Mouse (Mus musculus) kidney, embryonic 15.5 days (tissue): ENCODE data around the gene Grk3. TPM values are rescaled to one million over a fixed set of nuclear protein-coding genes. Genes with fewer than 3 reads are reported as not detected.
A peak's percentile ranks its signal among the peaks of the same experiment; 100 is the strongest.

Experiments
- ATAC-seq: fragments of 200-750 bp; cut with Nextera tagmentation; replicated peaks from 2 replicates; pipeline ENCODE4 v1.8.0; 2017; ENCODE audit warnings: moderate TSS enrichment; ENCODE audit not compliant: low FRiP score
- H3K27ac ChIP-seq: fragments of 300-500 bp; sonication (generic); 2 replicates; pipeline ENCODE4 v1.5.1; 2015; ENCODE audit warnings: mild to moderate bottlenecking, inconsistent platforms
- H3K27me3 ChIP-seq: fragments of 300-500 bp; sonication (generic); 2 replicates; pipeline ENCODE4 v1.6.1; 2015; ENCODE audit warnings: inconsistent platforms
- H3K36me3 ChIP-seq: fragments of 300-500 bp; sonication (generic); 2 replicates; pipeline ENCODE4 v1.6.1; 2015; ENCODE audit warnings: inconsistent platforms
- H3K4me1 ChIP-seq: fragments of 300-500 bp; sonication (generic); 2 replicates; pipeline ENCODE4 v1.6.1; 2015; ENCODE audit warnings: inconsistent platforms
- H3K4me2 ChIP-seq: fragments of 300-500 bp; sonication (generic); 2 replicates; pipeline ENCODE4 v1.6.1; 2015; ENCODE audit warnings: moderate library complexity, mild to moderate bottlenecking, inconsistent platforms
- H3K4me3 ChIP-seq: fragments of 300-500 bp; sonication (generic); replicated peaks from 2 replicates; pipeline ENCODE4 v1.5.1; 2015; ENCODE audit warnings: mild to moderate bottlenecking, inconsistent platforms
- H3K9ac ChIP-seq: fragments of 300-500 bp; sonication (generic); 2 replicates; pipeline ENCODE4 v1.6.1; 2015; ENCODE audit warnings: mild to moderate bottlenecking, inconsistent platforms
- H3K9me3 ChIP-seq: fragments of 300-500 bp; sonication (generic); replicated peaks from 2 replicates; pipeline ENCODE4 v1.6.1; 2016; ENCODE audit warnings: inconsistent platforms
- WGBS: fragments of 180-500 bp; shearing (Covaris S2); methylation state at CpG from one replicate; pipeline ENCODE4 v1.1.7; 2015; ENCODE audit warnings: mixed read lengths; 5-methylcytosine and 5-hydroxymethylcytosine counted together
- polyA plus RNA-seq: library from polyadenylated mRNA; unstranded; fragments of >200 nt; fragmentation: Nextera tagmentation; extraction: Ambion mirVana; gene quantifications from 2 replicates; pipeline ENCODE4 v1.2.1, GENCODE M21; 2015

Grk3 gene
- polyA plus RNA-seq = 10.1 and 11.9 TPM in 2 replicates

DNA sequence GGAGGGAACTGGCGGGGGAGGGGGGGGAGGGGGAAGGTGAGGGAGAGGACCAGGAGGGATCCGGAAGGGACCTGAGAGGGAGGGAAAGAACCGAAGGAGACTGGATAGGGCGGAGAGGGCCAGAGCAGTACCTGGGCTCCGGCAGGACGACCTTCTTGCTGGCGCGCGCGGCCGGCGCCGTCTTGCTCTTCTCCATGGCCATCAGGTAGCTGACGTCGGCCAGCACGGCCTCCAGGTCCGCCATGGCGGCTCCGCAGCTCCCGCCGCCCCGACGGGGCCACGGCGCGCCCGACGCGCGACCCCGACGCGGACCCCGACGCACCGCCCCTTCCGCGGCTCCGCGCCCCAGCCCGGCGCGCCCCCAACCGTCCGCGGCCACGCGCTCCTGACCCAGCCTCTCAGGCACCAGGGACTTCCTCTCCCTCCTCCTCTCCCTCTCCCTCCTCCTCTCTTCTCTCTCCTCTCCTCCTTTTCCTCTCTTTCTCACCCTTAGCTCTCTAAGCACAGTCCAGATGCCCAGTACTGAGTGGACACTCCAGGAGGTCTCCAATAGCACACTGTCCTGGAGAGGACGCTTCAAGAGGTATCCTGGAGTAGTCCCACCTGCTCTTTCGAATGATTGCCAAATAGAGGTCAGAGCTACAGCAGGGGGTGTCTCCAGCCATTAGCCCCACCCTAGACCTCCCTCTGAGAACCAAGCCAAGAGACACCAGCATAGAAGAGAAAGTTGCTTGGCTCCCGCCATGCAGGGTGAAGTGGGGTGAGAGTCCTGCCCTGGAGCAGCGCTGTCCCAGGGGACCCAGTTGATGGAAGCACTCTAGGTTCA lies at the start of gene Grk3:
Gene Grk3 (minus strand): TSS at position 556 of the 826 bp plus-strand sequence.
- Histone ChIP-seq H3K4me3 (peak within 1 kb of the TSS; percentile 77), H3K9ac (peak within 1 kb of the TSS; percentile 62), H3K36me3 (no peaks in the 10 kb centered on the region), H3K27me3 (peaks cover 11% of the 10 kb centered on the region), H3K9me3 (no peaks in the 10 kb centered on the region), H3K27ac (peak within 1 kb of the TSS; percentile 80), H3K4me1 (peaks cover 17% of the 10 kb centered on the region), H3K4me2 (peak within 1 kb of the TSS; percentile 69)
- 5% methylated on average over 23 of the region's 52 CpGs for WGBS
- peak; percentile 85 for ATAC-seq

DNA sequence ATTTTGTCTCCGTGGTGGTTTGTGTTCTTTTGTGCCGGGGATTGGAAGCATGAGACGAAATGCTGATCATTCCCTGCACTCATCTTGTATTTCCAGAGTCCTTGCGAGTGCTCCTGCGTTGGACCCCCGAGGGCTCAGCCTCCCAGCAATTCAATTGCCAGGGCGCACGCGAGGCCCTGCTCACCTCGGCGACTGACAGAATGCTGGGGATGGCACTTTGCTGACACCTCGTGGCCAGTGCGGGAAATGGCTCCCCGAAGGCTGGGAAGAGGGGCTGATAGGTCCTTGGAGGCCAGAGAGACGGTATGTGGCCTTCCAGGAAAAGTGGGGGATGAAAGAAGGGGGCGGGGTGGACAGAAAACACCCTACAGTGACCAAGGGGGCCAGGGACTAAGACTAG lies 38.7 kb upstream of the Grk3 start:
- no peak overlapping the region for H3K4me3 ChIP-seq
- WGBS = 4% methylated on average over 16 of the region's 16 CpGs
- H3K36me3 ChIP-seq = no peaks in the 10 kb centered on the region
- no peaks in the 10 kb centered on the region for H3K9me3 ChIP-seq
- H3K9ac ChIP-seq = no peak overlapping the region
- no peak overlapping the region for H3K27ac ChIP-seq
- H3K4me2 ChIP-seq = no peak overlapping the region
- no peak; the same call in 1 of the 2 replicates for ATAC-seq
- 0 out of 2 replicates have a peak, but pooled peaks cover 3% of the 10 kb centered on the region for H3K27me3 ChIP-seq
- H3K4me1 ChIP-seq = no peaks in the 10 kb centered on the region

DNA sequence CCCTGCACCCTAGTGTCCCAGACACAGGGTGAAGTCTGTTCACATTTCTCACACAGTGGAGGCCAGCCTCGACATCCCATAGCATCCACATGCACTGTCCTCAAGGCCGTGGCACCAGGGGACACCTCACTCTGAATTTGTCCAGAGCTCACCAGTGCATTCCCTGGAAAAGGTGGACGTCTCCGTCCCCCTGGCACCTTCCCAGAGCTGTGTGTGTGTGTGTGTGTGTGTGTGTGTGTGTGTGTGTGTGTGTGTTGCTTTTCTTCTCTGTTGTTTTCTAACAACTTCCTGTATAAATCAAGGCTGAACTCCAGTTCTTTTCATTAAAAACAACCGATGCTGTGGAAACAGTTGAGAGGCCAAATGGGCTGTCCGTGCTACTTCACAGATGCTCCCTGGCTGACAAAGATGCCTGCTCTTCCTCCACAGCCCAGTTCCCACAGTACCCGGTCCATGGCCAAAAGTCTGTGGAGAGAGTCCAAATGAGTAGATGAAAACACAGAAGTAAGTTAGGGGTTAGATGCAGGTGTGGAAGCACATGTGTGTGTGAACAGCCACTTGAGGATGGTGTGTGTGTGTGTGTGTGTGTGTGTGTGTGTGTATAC lies 35.1 kb upstream of the Grk3 start:
- no peak overlapping the region for H3K9ac ChIP-seq
- 41% methylated on average over 7 of the region's 7 CpGs for WGBS

DNA sequence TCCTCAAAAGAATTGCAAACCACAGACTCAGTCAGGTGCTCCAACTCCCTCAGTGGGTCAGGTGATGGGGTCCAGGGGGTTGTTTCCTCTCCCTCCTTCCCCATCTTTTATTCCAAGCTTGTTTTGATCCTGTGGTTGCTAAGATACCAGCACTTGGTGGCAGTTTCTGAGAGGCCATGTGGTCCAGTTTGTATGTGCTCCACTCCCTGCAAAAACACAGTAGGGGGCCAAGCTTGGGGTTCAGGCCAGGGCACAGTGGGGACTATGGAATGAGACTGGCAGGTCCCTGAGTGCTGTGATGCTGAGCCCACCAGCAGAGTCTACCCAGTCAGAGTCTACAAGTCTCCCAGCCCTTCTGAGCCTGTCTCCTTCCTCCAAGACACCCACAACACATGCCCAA lies 34.3 kb upstream of the Grk3 start:
- 0 out of 2 replicates have a peak, but pooled peaks cover 3% of the 10 kb centered on the region for H3K27me3 ChIP-seq
- no peaks in the 10 kb centered on the region for H3K36me3 ChIP-seq
- no peak overlapping the region for H3K4me3 ChIP-seq
- no peaks in the 10 kb centered on the region for H3K9me3 ChIP-seq
- no peak overlapping the region for H3K27ac ChIP-seq
- H3K9ac ChIP-seq = no peak overlapping the region
- no peaks in the 10 kb centered on the region for H3K4me1 ChIP-seq
- H3K4me2 ChIP-seq = no peak overlapping the region
- ATAC-seq = no peak

More for the DNA sequence above, 35.1 kb upstream of the Grk3 start:
- ATAC-seq = no peak
- Histone ChIP-seq H3K36me3 (no peaks in the 10 kb centered on the region), H3K4me2 (no peak overlapping the region), H3K4me3 (no peak overlapping the region), H3K27me3 (0 out of 2 replicates have a peak, but pooled peaks cover 3% of the 10 kb centered on the region), H3K9me3 (no peaks in the 10 kb centered on the region), H3K4me1 (no peaks in the 10 kb centered on the region), H3K27ac (no peak overlapping the region)

DNA sequence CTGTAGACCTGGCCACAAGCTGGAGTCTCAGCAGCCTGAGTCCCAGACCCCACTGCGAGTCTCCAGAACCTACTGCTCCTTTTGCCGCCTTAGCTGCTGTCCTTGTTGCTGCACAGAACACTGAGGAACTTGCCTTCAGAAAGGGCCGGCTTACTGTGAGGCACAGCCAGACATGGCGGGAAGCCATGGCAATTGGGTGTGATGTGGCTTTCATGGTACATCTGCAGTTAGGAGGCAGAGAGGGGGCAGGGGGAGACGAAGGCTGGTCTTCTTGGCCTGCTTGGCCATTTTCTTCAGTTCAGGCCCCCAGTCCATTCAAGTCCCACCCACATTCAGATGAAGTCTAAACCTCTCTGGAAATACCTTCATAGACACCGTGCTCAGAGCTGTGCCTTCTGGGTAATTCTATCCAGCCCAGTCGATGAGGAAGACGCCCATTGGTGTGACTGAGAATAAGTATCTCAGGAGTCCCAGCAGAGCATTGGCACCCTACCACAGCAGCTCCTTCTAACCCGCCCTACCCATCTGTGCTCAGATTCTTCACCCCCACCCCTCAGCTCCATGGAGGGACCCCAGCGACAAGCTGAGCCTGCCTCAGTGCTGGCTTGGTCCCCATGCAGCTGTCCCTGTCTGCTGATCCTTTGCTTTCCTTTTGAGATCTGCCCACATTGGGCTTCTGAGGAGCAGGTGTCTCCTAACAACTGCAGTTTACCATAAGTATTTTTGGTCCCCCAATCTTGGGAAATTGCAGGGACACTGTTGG lies 30.1 kb upstream of the Grk3 start:
- Histone ChIP-seq H3K27me3 (no peaks in the 10 kb centered on the region), H3K9ac (no peak overlapping the region), H3K27ac (no peak overlapping the region), H3K4me1 (peaks cover 21% of the 10 kb centered on the region), H3K4me2 (no peak overlapping the region), H3K4me3 (no peak overlapping the region), H3K36me3 (no peaks in the 10 kb centered on the region), H3K9me3 (no peaks in the 10 kb centered on the region)
- WGBS = 87% methylated on average over 10 of the region's 10 CpGs
- ATAC-seq = no peak

DNA sequence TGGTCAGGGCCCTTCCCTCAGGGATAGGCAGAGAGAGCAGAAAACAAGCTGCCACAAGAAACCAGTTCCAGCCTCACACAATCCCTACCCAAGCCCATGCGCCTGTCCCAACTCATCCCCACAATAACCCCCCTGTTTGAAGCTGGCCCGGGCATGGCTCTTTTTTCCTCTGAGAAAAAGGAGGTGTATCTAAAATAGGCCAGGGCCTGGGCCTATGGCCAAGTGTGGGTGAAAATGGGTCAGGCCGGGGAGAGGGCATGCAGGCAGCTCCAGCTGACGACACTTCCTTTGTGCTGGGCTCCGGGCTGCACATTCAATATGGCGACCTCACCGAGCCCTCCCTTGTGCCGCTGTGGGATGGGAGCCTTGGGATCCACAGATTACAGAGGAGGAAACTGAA lies 27.9 kb upstream of the Grk3 start:
- H3K4me3 ChIP-seq = no peak overlapping the region
- WGBS = 85% methylated on average over 8 of the region's 8 CpGs
- H3K27ac ChIP-seq = no peak overlapping the region
- no peak for ATAC-seq
- H3K27me3 ChIP-seq = no peaks in the 10 kb centered on the region
- no peak overlapping the region for H3K4me2 ChIP-seq
- H3K9me3 ChIP-seq = no peaks in the 10 kb centered on the region
- H3K4me1 ChIP-seq = peaks cover 23% of the 10 kb centered on the region
- no peak overlapping the region for H3K9ac ChIP-seq
- no peaks in the 10 kb centered on the region for H3K36me3 ChIP-seq

DNA sequence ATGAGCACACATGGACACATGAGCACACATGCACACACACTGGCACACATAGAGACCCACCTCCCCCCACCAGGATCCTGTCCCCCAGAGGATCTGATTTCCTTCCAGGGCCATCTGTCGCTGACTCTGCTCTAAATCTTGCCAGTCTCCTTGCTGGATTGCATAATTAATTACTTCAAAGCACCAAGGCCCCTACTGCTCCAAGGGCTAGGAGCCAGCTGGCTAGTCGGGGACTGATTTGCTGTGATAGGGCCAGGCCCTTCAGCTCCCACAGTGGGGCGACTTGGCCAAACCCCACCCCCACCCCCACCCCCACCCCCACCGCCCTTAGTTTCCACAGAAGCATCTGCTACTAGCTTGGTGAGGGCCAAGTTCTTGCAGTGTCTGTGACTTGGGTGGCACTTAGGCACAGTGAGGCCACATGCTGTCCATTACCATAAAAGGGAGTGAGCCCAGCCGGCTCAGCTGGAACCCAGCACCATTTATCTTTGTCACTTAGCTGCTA lies 26.0 kb upstream of the Grk3 start:
- H3K36me3 ChIP-seq = no peaks in the 10 kb centered on the region
- no peak overlapping the region for H3K4me2 ChIP-seq
- peak; percentile 86 for ATAC-seq
- H3K4me1 ChIP-seq = peaks cover 23% of the 10 kb centered on the region
- peak overlapping the region; percentile 20; the same call in 1 of the 2 replicates for H3K27ac ChIP-seq
- WGBS = 5% methylated on average over 5 of the region's 5 CpGs
- no peak overlapping the region for H3K9ac ChIP-seq
- no peaks in the 10 kb centered on the region for H3K27me3 ChIP-seq
- H3K9me3 ChIP-seq = no peaks in the 10 kb centered on the region
- no peak overlapping the region for H3K4me3 ChIP-seq

DNA sequence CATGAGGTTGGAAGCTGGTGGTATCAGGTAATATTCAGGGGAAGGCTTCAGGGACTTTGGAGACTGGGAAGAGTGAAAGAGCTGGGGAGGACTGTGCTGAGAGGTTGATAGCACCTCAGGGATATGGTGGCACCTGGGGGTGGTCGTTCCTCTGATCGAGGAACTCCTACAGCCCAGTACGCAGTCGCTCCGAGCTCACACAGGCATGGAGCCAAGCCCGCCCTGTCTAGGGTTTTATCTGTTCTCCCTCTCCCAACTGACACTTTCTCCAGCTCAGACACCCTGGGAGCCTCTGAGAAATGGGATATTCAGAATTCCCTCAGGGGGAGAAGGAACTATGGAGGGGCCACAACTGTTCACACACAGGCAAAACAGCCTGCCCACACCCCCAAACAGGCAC lies 25.2 kb upstream of the Grk3 start:
- Histone ChIP-seq H3K36me3 (no peaks in the 10 kb centered on the region), H3K9ac (no peak overlapping the region), H3K4me3 (no peak overlapping the region), H3K4me1 (peaks cover 25% of the 10 kb centered on the region), H3K27ac (peak overlapping the region; percentile 20; the same call in 1 of the 2 replicates), H3K4me2 (no peak overlapping the region), H3K9me3 (no peaks in the 10 kb centered on the region), H3K27me3 (no peaks in the 10 kb centered on the region)
- ATAC-seq = no peak
- 53% methylated on average over 6 of the region's 6 CpGs for WGBS

DNA sequence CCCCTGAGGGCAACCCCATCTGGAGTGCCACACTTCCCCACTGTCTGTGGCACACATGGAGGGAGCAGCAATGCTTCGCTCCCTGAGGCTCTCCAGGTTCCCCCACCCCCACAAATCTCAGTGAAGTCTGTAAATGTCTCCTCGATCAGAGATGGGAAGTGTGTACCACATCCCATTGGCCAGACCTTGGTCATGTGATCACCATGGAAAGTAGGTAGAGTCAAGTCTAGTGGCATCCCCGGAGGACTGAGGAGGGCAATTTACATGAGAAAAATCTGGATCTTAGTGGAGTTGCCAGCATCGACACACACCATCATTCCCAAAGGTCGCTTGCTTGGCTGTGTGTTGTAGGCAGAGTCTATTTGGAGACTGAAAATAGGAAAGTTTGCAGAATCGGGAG lies 23.0 kb upstream of the Grk3 start:
- no peak overlapping the region for H3K4me2 ChIP-seq
- 83% methylated on average over 6 of the region's 6 CpGs for WGBS

DNA sequence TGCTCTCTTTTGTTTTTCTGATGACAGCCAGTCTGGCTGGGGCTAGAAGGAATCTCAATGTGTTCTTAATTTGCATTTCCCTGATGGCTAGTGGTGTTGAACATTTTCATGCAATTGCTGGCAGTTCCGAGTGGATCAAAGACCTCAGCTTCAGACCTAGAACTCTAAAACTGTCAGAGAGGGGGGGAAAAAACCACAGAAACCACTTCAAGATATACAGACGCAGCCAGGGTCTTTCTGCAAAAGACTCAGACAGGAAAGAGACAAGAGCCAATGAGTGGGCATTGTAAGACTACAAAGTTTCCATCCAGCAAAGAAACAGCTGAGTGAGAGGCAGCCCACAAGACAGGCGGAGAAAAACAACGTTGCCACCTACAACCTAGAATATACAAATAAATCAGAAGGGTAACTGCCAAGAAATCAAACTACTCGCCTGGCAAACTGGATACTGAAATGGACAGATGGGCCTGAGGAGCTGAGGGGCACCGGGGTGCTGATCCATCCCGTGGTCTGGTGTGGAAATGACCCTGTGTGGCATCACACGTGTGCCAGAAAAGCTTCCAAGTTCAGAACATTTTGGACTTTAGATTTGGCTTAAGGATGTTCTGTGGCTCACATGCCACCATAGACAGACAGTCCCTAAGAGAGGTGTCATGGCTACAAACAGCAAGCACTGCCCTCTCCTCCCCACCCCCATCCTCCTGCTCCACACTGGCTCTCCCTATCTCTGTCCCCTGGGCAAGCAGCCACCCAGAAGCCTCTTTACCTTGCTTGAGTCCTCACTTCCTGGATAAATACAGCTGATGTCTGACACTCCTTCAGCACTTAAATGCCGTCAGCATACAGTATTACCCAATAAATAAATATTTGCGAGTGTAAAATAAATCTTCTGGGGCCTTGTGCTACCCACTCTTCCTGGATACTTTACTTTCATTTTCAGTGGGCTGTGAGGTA lies 19.8 kb upstream of the Grk3 start:
- no peak for ATAC-seq
- Histone ChIP-seq H3K9me3 (no peaks in the 10 kb centered on the region), H3K4me2 (no peak overlapping the region), H3K9ac (no peak overlapping the region), H3K4me3 (no peak overlapping the region), H3K27ac (0 out of 2 replicates have a peak overlapping the region, but pooled peaks have one; percentile 1), H3K27me3 (no peaks in the 10 kb centered on the region), H3K36me3 (no peaks in the 10 kb centered on the region), H3K4me1 (peaks cover 13% of the 10 kb centered on the region)
- 41% methylated on average over 10 of the region's 10 CpGs for WGBS

More for the DNA sequence above, 23.0 kb upstream of the Grk3 start:
- Histone ChIP-seq H3K36me3 (no peaks in the 10 kb centered on the region), H3K27me3 (no peaks in the 10 kb centered on the region), H3K9me3 (no peaks in the 10 kb centered on the region), H3K4me3 (no peak overlapping the region), H3K9ac (no peak overlapping the region), H3K4me1 (peaks cover 36% of the 10 kb centered on the region), H3K27ac (no peak overlapping the region)
- no peak for ATAC-seq

DNA sequence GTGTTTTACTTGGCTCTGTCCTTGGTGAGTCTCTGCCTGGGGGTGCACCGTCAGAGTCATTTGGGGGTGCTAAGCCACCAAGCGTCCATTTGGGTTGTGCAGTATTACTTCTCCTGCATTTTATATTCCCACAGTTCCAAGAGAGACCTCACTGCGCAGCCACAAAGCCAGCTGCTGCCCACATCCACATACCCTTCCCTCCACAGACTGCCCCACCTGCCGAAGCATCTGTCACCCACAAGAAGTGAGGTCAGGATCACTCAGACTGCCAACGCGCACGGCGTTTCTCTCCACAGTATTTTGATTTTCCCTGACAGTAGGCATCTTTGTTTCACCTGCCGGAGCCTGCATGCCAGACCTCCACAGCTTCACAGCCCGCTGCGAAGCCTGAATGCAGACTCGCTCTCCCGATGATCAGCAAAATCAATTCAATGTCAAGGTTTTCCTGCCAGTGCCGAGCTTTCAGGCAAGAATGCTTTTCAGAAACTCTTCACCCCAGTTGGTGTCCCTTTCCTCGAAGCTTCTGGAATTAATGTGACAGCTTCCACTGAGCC lies 15.7 kb upstream of the Grk3 start:
- Histone ChIP-seq H3K9ac (no peak overlapping the region), H3K36me3 (no peaks in the 10 kb centered on the region), H3K4me2 (no peak overlapping the region), H3K27ac (no peak overlapping the region), H3K4me3 (no peak overlapping the region), H3K4me1 (peaks cover 13% of the 10 kb centered on the region), H3K9me3 (no peaks in the 10 kb centered on the region), H3K27me3 (no peaks in the 10 kb centered on the region)
- no peak for ATAC-seq
- 69% methylated on average over 15 of the region's 15 CpGs for WGBS
